Mouse (Mus musculus) kidney, adult 2 months (tissue): ENCODE data around the gene Cd247.

Experiments
- CTCF ChIP-seq: fragments of 200-500 bp; conservative IDR thresholded peaks from 2 replicates; pipeline ENCODE4 v1.5.1; 2011; ENCODE audit warnings: low read depth, mild to moderate bottlenecking, control low read depth, low read length, moderate library complexity, mixed read lengths; ENCODE audit not compliant: insufficient read depth, insufficient read length
- POLR2A ChIP-seq: fragments of 200-500 bp; IDR thresholded peaks from one replicate; pipeline ENCODE4 v1.6.1; 2011; ENCODE audit warnings: low read depth, low read length, control low read depth

DNA sequence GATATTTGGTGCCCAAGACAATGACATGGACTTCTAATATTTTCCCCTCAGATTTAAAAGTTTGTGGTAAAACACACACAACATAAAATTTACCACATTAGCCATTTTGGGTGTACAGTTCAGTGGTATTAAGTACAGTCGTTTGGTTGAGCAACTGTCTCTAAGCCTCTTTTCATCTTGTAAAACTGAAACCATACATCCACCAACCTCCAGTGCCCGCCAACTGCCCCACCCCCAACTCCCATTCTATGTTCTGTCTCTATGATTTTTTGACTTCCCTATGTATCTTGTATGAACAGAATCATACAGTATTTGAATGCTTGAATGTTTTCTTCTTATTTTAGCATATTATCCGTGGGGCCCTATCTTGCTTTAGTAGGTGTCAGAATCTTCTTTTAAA, 24.3 kb downstream of the Cd247 start:
- TF ChIP-seq CTCF = no peak
- TF ChIP-seq POLR2A = no peak
